Mouse (Mus musculus) ES-E14 (cell line): Measurements from ENCODE around the gene Btrc.

Source experiments
- CHD2 ChIP-seq: IDR thresholded peaks from 2 replicates; pipeline ENCODE4 v1.6.1; 2014; ENCODE audit warnings: mild to moderate bottlenecking, low read depth, low read length, inconsistent platforms
- HCFC1 ChIP-seq: IDR thresholded peaks from 2 replicates; pipeline ENCODE4 v1.6.1; 2012; ENCODE audit warnings: low read length, inconsistent platforms, borderline replicate concordance; ENCODE audit not compliant: insufficient read depth
- MAFK ChIP-seq: IDR thresholded peaks from 2 replicates; pipeline ENCODE4 v1.6.1; 2014; ENCODE audit warnings: mild to moderate bottlenecking, low read depth, low read length, inconsistent platforms; ENCODE audit not compliant: insufficient read depth
- ZC3H11A ChIP-seq: IDR thresholded peaks from 2 replicates; pipeline ENCODE4 v1.6.1; 2012; ENCODE audit warnings: low read depth, mild to moderate bottlenecking, inconsistent platforms, low read length, borderline replicate concordance
- ZNF384 ChIP-seq: IDR thresholded peaks from 2 replicates; pipeline ENCODE4 v1.6.1; 2012; ENCODE audit warnings: low read depth, low read length, inconsistent platforms

GRCm38 (mm10) chr19:45388551-45388950 is 25.0 kb downstream of the Btrc start:
- TF ChIP-seq HCFC1 (no peak), CHD2 (no peak), ZNF384 (no peak), MAFK (no peak), ZC3H11A (no peak)
